Mouse (Mus musculus) midbrain, embryonic 15.5 days (tissue): ENCODE measurements at regions not wholly inside any gene's neighbourhood (a gene's known extent, or its start where the extent isn't known, plus 50 kb on each side); places are given as distances from the start of the nearest gene placed in this dataset.
A peak's percentile ranks its signal among the peaks of the same experiment; 100 is the strongest.

ENCODE experiments used
- ATAC-seq: fragments of 200-750 bp; cut with Nextera tagmentation; replicated peaks from 2 replicates; pipeline ENCODE4 v1.8.0; 2017; ENCODE audit warnings: moderate TSS enrichment
- H3K27ac ChIP-seq: fragments of 300-500 bp; sonication (generic); 2 replicates; pipeline ENCODE4 v1.5.1; 2015; ENCODE audit warnings: mild to moderate bottlenecking, inconsistent platforms
- H3K27me3 ChIP-seq: fragments of 300-500 bp; sonication (generic); replicated peaks from 2 replicates; pipeline ENCODE4 v1.6.1; 2015; ENCODE audit warnings: inconsistent platforms
- H3K36me3 ChIP-seq: fragments of 300-500 bp; sonication (generic); replicated peaks from 2 replicates; pipeline ENCODE4 v1.6.1; 2015; ENCODE audit warnings: inconsistent platforms
- H3K4me1 ChIP-seq: fragments of 300-500 bp; sonication (generic); 2 replicates; pipeline ENCODE4 v1.6.1; 2015; ENCODE audit warnings: inconsistent platforms
- H3K4me2 ChIP-seq: fragments of 300-500 bp; sonication (generic); 2 replicates; pipeline ENCODE4 v1.6.1; 2015; ENCODE audit warnings: inconsistent platforms, mild to moderate bottlenecking, moderate library complexity
- H3K4me3 ChIP-seq: fragments of 300-500 bp; sonication (generic); 2 replicates; pipeline ENCODE4 v1.5.1; 2015; ENCODE audit warnings: mild to moderate bottlenecking, inconsistent platforms
- H3K9ac ChIP-seq: fragments of 300-500 bp; sonication (generic); 2 replicates; pipeline ENCODE4 v1.6.1; 2015; ENCODE audit warnings: mild to moderate bottlenecking, inconsistent platforms
- H3K9me3 ChIP-seq: fragments of 300-500 bp; sonication (generic); 2 replicates; pipeline ENCODE4 v1.6.1; 2016; ENCODE audit warnings: inconsistent platforms
- WGBS: fragments of 180-500 bp; shearing (Covaris S2); methylation state at CpG from one replicate; pipeline ENCODE4 v1.1.7; 2015; ENCODE audit warnings: mixed read lengths; 5-methylcytosine and 5-hydroxymethylcytosine counted together

DNA sequence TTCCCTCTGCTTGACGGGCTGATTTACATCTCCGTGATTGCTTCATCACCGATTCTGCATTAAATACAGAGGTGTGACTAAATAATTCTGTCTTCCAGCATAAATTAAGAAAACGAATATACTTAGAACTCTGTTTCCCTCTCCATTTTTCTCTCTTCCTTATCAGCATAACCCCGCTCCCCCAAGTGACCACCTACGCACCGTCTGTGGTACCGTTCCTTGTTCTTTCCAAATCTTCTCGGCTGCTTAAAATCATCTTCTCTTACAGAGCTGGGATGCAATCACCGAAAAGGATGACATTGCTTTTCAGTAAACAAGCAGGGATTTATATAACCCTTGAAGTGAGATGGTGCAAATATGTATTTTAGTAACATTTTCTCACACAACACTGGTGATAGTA is 224.3 kb upstream of the Sel1l start:
- Histone ChIP-seq H3K4me3 (no peak overlapping the region), H3K4me1 (no peaks in the 10 kb centered on the region), H3K9ac (no peak overlapping the region), H3K27ac (no peak overlapping the region), H3K9me3 (no peaks in the 10 kb centered on the region), H3K27me3 (no peaks in the 10 kb centered on the region), H3K36me3 (no peaks in the 10 kb centered on the region), H3K4me2 (no peak overlapping the region)
- WGBS, result 76% methylated on average over 10 of the region's 10 CpGs
- no peak for ATAC-seq

DNA sequence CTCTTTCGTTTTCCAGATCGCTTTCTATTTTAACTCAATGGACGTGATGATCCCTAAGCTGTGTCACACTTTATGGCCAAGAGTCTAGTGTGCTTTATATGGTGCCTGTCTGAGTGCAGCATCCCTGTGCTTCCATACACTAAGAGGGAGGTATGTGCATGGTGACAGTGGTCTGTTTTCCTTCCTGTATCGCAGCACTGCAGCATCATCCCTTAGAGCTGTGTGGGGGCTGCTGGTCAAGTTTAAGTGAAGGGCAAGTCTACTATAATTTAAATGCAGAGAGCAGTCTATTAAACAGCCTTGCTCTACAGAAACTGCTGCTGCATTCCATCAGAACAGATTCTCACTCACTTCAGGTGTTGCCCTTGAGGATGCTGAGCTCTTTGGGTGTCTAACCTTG is 213.8 kb upstream of the Sel1l start:
- no peaks in the 10 kb centered on the region for H3K4me1 ChIP-seq
- 90% methylated on average over 4 of the region's 4 CpGs for WGBS

DNA sequence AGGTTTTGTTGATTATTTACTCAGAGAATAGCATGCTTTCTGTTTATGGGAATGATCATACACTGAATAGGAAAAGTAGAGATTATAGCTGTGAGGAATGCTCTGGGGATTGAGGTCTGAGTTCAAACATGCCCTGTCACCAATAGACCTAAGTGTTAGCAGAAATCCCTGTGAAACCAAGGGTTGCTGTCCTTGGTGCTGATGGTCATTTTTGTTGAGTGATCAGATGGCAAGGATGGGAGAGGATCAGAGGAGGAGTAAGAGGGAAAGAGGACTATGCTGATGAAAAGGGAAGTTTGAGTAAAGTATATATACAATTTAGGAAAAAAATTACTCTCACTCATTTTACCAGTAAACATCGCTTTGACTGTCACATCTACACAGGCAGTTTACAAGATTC is 191.5 kb upstream of the Sel1l start:
- WGBS, result 71% methylated on average over 1 of the region's 1 CpGs

More for the DNA sequence above, 213.8 kb upstream of the Sel1l start:
- Histone ChIP-seq H3K36me3 (no peaks in the 10 kb centered on the region), H3K9me3 (no peaks in the 10 kb centered on the region), H3K9ac (no peak overlapping the region), H3K27me3 (no peaks in the 10 kb centered on the region), H3K4me2 (no peak overlapping the region), H3K27ac (no peak overlapping the region), H3K4me3 (no peak overlapping the region)
- no peak for ATAC-seq

GRCm38 (mm10) chr12:92029192-92029591 is 180.2 kb upstream of the Sel1l start:
- Histone ChIP-seq H3K4me3 (no peak overlapping the region), H3K9me3 (no peaks in the 10 kb centered on the region), H3K27me3 (no peaks in the 10 kb centered on the region), H3K4me1 (no peaks in the 10 kb centered on the region), H3K9ac (no peak overlapping the region), H3K27ac (no peak overlapping the region), H3K36me3 (no peaks in the 10 kb centered on the region), H3K4me2 (no peak overlapping the region)
- WGBS, result 83% methylated on average over 2 of the region's 2 CpGs
- no peak for ATAC-seq

More for the DNA sequence above, 191.5 kb upstream of the Sel1l start:
- no peaks in the 10 kb centered on the region for H3K4me1 ChIP-seq
- H3K9me3 ChIP-seq, result no peaks in the 10 kb centered on the region
- H3K4me3 ChIP-seq, result no peak overlapping the region
- ATAC-seq, result no peak
- H3K36me3 ChIP-seq, result no peaks in the 10 kb centered on the region
- H3K27ac ChIP-seq, result no peak overlapping the region
- H3K4me2 ChIP-seq, result no peak overlapping the region
- H3K9ac ChIP-seq, result no peak overlapping the region
- H3K27me3 ChIP-seq, result no peaks in the 10 kb centered on the region

DNA sequence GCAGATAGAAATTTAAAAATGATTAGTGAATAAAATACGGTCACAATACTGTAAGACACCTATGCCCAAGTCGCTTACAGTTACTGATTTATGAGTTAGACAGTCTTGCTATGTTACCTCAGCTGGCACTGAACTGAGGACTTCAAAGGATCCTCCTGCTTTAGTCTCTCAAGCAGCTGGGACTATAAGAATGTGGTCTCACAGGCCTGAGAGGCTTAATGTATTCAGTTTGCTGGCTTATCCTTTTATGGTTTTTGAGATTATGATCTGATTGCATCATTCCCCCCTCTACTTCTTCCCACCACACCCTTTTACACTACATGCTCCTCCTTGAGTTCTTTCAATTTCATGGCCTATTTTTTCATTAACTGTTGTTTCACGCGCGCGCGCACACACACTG is 179.4 kb upstream of the Sel1l start:
- H3K4me1 ChIP-seq, result no peaks in the 10 kb centered on the region

DNA sequence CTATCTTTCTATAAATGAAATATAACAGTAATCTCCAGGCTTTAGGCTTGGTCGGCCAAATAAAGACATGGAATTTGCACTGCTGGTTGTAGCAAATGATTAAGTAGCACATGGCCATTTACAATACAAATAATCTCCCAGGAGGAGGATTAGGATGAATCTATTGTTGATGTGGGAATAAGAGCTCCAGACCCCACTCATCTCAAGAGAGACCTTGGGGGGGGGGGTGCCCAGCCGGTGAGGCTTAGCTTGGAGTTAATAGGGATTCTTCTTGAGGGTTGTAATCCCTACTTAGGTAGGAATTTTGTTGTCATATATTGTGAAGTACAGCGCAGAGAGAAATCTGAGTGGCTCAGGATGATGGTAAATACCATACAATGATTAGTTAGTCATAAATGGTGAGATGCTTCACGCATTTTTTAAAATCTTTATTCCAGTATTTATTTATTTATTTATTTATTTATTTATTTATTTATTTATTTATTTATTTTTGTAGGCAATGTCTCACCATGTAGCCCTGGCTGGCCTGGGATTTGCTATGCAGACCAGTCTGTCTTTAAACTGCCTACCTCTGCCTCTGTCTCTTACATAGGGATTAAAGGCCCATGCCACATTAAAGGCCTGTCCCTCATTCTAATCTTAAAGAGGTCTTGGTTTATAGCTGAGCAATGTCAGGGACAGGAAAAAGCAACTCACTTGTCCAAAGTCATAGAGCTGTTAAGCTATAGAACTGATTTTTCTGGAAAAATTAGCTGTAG is 175.7 kb upstream of the Sel1l start:
- ATAC-seq, result peak; percentile 71; the same call in 1 of the 2 replicates
- H3K4me3 ChIP-seq, result no peak overlapping the region
- no peak overlapping the region for H3K4me2 ChIP-seq
- H3K9ac ChIP-seq, result no peak overlapping the region
- no peaks in the 10 kb centered on the region for H3K27me3 ChIP-seq
- H3K27ac ChIP-seq, result no peak overlapping the region
- no peaks in the 10 kb centered on the region; the same call in 1 of the 2 replicates for H3K4me1 ChIP-seq
- 41% methylated on average over 4 of the region's 4 CpGs for WGBS
- no peaks in the 10 kb centered on the region for H3K36me3 ChIP-seq
- H3K9me3 ChIP-seq, result no peaks in the 10 kb centered on the region

More for the DNA sequence above, 179.4 kb upstream of the Sel1l start:
- H3K4me2 ChIP-seq, result no peak overlapping the region
- no peaks in the 10 kb centered on the region for H3K9me3 ChIP-seq
- H3K36me3 ChIP-seq, result no peaks in the 10 kb centered on the region
- no peak overlapping the region for H3K4me3 ChIP-seq
- WGBS, result 91% methylated on average over 7 of the region's 7 CpGs
- no peaks in the 10 kb centered on the region for H3K27me3 ChIP-seq
- ATAC-seq, result no peak
- H3K9ac ChIP-seq, result no peak overlapping the region
- no peak overlapping the region for H3K27ac ChIP-seq

- 61% methylated on average over 6 of the region's 6 CpGs for WGBS
Measured at GRCm38 (mm10) chr12:92019593-92020224, 170.8 kb upstream of the Sel1l start.

DNA sequence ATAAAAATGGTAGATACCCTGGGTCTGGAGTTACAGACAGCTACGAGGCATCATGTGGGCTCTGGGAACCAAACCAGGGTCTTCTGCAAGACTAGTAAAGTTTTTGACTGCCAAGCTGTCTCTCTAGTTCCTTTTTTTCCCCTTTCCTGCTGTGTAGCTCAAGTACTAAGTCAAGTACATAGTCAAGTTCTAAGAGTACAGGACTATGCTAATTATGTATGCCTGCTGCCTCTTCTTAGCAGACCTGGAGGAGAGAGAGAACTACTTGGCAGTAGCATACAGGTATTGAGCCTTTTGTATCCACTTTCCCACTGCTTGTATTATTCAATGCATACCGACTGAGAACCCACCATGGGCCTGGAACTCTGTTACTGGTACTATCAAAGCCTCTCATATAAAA is 166.4 kb upstream of the Sel1l start:
- no peak for ATAC-seq
- H3K4me2 ChIP-seq, result no peak overlapping the region
- 0 out of 2 replicates have a peak, but pooled peaks cover 2% of the 10 kb centered on the region for H3K27me3 ChIP-seq
- no peaks in the 10 kb centered on the region; the same call in 1 of the 2 replicates for H3K4me1 ChIP-seq
- no peaks in the 10 kb centered on the region for H3K36me3 ChIP-seq
- H3K9me3 ChIP-seq, result no peaks in the 10 kb centered on the region
- no peak overlapping the region for H3K9ac ChIP-seq
- no peak overlapping the region for H3K4me3 ChIP-seq
- 90% methylated on average over 2 of the region's 2 CpGs for WGBS
- no peak overlapping the region for H3K27ac ChIP-seq

More at GRCm38 (mm10) chr12:92019593-92020224, 170.8 kb upstream of the Sel1l start:
- Histone ChIP-seq H3K9me3 (no peaks in the 10 kb centered on the region), H3K36me3 (no peaks in the 10 kb centered on the region), H3K4me3 (no peak overlapping the region), H3K27ac (no peak overlapping the region), H3K4me2 (no peak overlapping the region), H3K9ac (no peak overlapping the region), H3K27me3 (no peaks in the 10 kb centered on the region), H3K4me1 (no peaks in the 10 kb centered on the region; the same call in 1 of the 2 replicates)
- ATAC-seq, result no peak

- Histone ChIP-seq H3K27ac (no peak overlapping the region), H3K36me3 (no peaks in the 10 kb centered on the region), H3K27me3 (0 out of 2 replicates have a peak, but pooled peaks cover 2% of the 10 kb centered on the region), H3K4me2 (no peak overlapping the region), H3K4me3 (no peak overlapping the region), H3K9ac (no peak overlapping the region), H3K9me3 (no peaks in the 10 kb centered on the region), H3K4me1 (no peaks in the 10 kb centered on the region)
- no peak for ATAC-seq
- WGBS, result 79% methylated on average over 8 of the region's 8 CpGs
Measured at GRCm38 (mm10) chr12:92013979-92014378, 165.0 kb upstream of the Sel1l start.

GRCm38 (mm10) chr12:92013244-92013643 is 164.3 kb upstream of the Sel1l start:
- ATAC-seq, result no peak
- WGBS, result 9% methylated on average over 8 of the region's 8 CpGs
- H3K9me3 ChIP-seq, result no peaks in the 10 kb centered on the region

DNA sequence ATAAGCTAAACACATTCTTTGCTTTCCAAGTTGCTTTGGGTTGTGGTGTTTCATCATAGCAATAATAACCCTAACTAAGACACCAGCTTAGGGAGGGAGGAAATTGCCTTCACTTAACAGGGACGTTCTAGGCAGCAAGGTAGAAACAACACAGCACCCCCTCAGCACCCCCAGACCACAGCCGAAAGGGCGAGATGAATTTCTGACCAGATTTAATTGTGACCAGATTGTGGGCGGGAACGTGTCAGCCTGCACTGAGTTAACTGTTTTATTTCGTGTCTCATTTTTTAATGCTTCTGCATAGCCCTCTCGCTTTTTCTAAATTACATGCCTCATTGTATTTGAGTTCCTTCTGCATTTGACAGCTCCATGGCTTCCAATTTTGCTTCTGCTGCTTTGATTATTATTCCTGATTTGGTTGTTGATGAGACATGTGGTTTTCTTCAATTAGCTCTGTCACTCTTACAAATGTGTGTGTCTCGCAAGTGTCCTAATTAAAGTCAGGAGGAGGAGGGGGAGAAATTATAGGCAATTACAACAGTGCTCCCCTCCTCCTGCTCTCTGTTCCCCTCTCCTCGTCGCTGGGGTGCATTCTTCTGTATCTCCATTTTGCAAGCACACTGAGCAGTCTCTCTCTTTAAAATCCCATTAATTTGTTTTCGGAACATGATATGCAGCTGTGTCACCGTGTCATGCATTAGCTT is 155.6 kb upstream of the Sel1l start:
- WGBS, result 60% methylated on average over 12 of the region's 12 CpGs
- no peaks in the 10 kb centered on the region for H3K27me3 ChIP-seq
- no peaks in the 10 kb centered on the region for H3K36me3 ChIP-seq
- 0 out of 2 replicates have a peak, but pooled peaks have one; percentile 37 for ATAC-seq
- H3K4me1 ChIP-seq, result no peaks in the 10 kb centered on the region
- no peak overlapping the region for H3K27ac ChIP-seq
- no peak overlapping the region for H3K4me3 ChIP-seq
- H3K4me2 ChIP-seq, result no peak overlapping the region
- no peaks in the 10 kb centered on the region for H3K9me3 ChIP-seq
- H3K9ac ChIP-seq, result no peak overlapping the region

More at GRCm38 (mm10) chr12:92013244-92013643, 164.3 kb upstream of the Sel1l start:
- Histone ChIP-seq H3K4me1 (no peaks in the 10 kb centered on the region), H3K36me3 (no peaks in the 10 kb centered on the region), H3K27me3 (0 out of 2 replicates have a peak, but pooled peaks cover 2% of the 10 kb centered on the region), H3K4me2 (no peak overlapping the region), H3K27ac (no peak overlapping the region), H3K9ac (no peak overlapping the region), H3K4me3 (no peak overlapping the region)

- WGBS, result 91% methylated on average over 2 of the region's 2 CpGs
- no peak overlapping the region for H3K4me2 ChIP-seq
Measured at GRCm38 (mm10) chr12:91999031-91999430, 150.1 kb upstream of the Sel1l start.

More at GRCm38 (mm10) chr12:91999031-91999430, 150.1 kb upstream of the Sel1l start:
- Histone ChIP-seq H3K4me1 (no peaks in the 10 kb centered on the region), H3K9ac (no peak overlapping the region), H3K9me3 (no peaks in the 10 kb centered on the region), H3K4me3 (no peak overlapping the region), H3K27me3 (no peaks in the 10 kb centered on the region), H3K27ac (no peak overlapping the region), H3K36me3 (no peaks in the 10 kb centered on the region)
- no peak for ATAC-seq
